Mouse (Mus musculus): ENCODE measurements around the gene Ctnna3.
"Not testable (repeated sequence)": the region's sequence is repeated elsewhere in the genome, so short reads cannot be mapped to it uniquely, and the experiment has no call there.

Ctnna3 gene

GRCm38 (mm10) chr10:63424475-63424814 lies 5.5 kb upstream of the Ctnna3 start:
- DNase-seq (ENCODE audit: low read depth, low spot score): peak; percentile 65

- DNase-seq (ENCODE audit: low read depth, low spot score): no peak
Measured at GRCm38 (mm10) chr10:63427146-63427545, 2.8 kb upstream of the Ctnna3 start.

- DNase-seq (ENCODE audit: low read depth, low spot score): peak; percentile 76
Measured at GRCm38 (mm10) chr10:63428243-63429022, 1.5 kb upstream of the Ctnna3 start.

GRCm38 (mm10) chr10:63429023-63429340 lies 916 bp upstream of the Ctnna3 start:
- DNase-seq (ENCODE audit: low read depth, low spot score): no peak

GRCm38 (mm10) chr10:63429380-63429779 lies 518 bp upstream of the Ctnna3 start:
- DNase-seq (ENCODE audit: low read depth, low spot score): peak; percentile 98

- DNase-seq (ENCODE audit: low read depth, low spot score): no peak
Measured at GRCm38 (mm10) chr10:63431221-63431736, 1.4 kb downstream of the Ctnna3 start.

- DNase-seq (ENCODE audit: low read depth, low spot score): no peak
Measured at GRCm38 (mm10) chr10:63432099-63432498, 2.2 kb downstream of the Ctnna3 start.

GRCm38 (mm10) chr10:63432887-63433286 lies 3.0 kb downstream of the Ctnna3 start:
- DNase-seq (ENCODE audit: low read depth, low spot score): no peak

- DNase-seq (ENCODE audit: low read depth, low spot score): no peak
Measured at GRCm38 (mm10) chr10:63438736-63439262, 8.9 kb downstream of the Ctnna3 start.

- no peak for DNase-seq (ENCODE audit: low read depth, low spot score)
Measured at GRCm38 (mm10) chr10:63439694-63440228, 9.9 kb downstream of the Ctnna3 start.

- not testable (repeated sequence) for DNase-seq (ENCODE audit: low read depth, low spot score)
Measured at GRCm38 (mm10) chr10:63444602-63445387, 14.9 kb downstream of the Ctnna3 start.

- DNase-seq (ENCODE audit: low read depth, low spot score): no peak
Measured at GRCm38 (mm10) chr10:63453926-63454325, 24.0 kb downstream of the Ctnna3 start.

GRCm38 (mm10) chr10:63455110-63455878 lies 25.4 kb downstream of the Ctnna3 start:
- no peak for DNase-seq (ENCODE audit: low read depth, low spot score)

GRCm38 (mm10) chr10:63457292-63458128 lies 27.6 kb downstream of the Ctnna3 start:
- no peak for DNase-seq (ENCODE audit: low read depth, low spot score)

- no peak for DNase-seq (ENCODE audit: low read depth, low spot score)
Measured at GRCm38 (mm10) chr10:63460935-63461334, 31.0 kb downstream of the Ctnna3 start.

- no peak for DNase-seq (ENCODE audit: low read depth, low spot score)
Measured at GRCm38 (mm10) chr10:63472473-63472872, 42.6 kb downstream of the Ctnna3 start.

- DNase-seq (ENCODE audit: low read depth, low spot score): peak; percentile 70
Measured at GRCm38 (mm10) chr10:63476167-63476647, 46.3 kb downstream of the Ctnna3 start.

GRCm38 (mm10) chr10:63478946-63479345 lies 49.0 kb downstream of the Ctnna3 start:
- peak; percentile 48 for DNase-seq (ENCODE audit: low read depth, low spot score)

GRCm38 (mm10) chr10:63480066-63480465 lies 50.2 kb downstream of the Ctnna3 start:
- peak; percentile 72 for DNase-seq (ENCODE audit: low read depth, low spot score)

- DNase-seq (ENCODE audit: low read depth, low spot score): peak; percentile 95
Measured at GRCm38 (mm10) chr10:63488346-63488745, 58.4 kb downstream of the Ctnna3 start.

Measured in brain, adult 2 months (tissue).